Mouse (Mus musculus) forebrain, embryonic 11.5 days (tissue): ENCODE data around the gene Utf1. TPM values are rescaled to one million over a fixed set of nuclear protein-coding genes. Genes with fewer than 3 reads are reported as not detected.

ENCODE experiments used
- microRNA counts: library from miRNA; unstranded; fragments of <30 nt; microRNA quantifications from one replicate; lab custom pipeline; 2015
- microRNA-seq: library from miRNA; unstranded; fragments of <30 nt; microRNA quantifications from one replicate; pipeline ENCODE4, GENCODE M21; 2016; ENCODE audit not compliant: insufficient number of aligned reads
- polyA plus RNA-seq: library from polyadenylated mRNA; unstranded; fragments of >200 nt; fragmentation: Nextera tagmentation; extraction: Ambion mirVana; gene quantifications from 2 replicates; pipeline ENCODE4 v1.2.1, GENCODE M21; 2014

Utf1 gene
- polyA plus RNA-seq, 1 experiment from 2014 or later, result not detected

MicroRNAs within 50 kb of the gene (microRNA counts, 519-probe panel; counts per million panel counts)
- 31.2 counts per million for microRNA mmu-miR-202-3p (lab: Ali Mortazavi, UCI)
- 31.2 counts per million for microRNA mmu-miR-202-5p (lab: Ali Mortazavi, UCI)

Small RNA genes lying within 50 kb of the gene (microRNA-seq; reads per million reads assigned to microRNA genes)
- gene Mir202 (not detected), gene Mir7062 (not detected), gene mmu-mir-7686 (not detected)

Other genes starting within 250 kb of the Utf1 start
- gene Adgra1, start 109.6 kb upstream of the Utf1 start, polyA plus RNA-seq, result 4.4 and 8.0 TPM in 2 replicates
- 0.44 and 0.59 TPM in 2 replicates for gene Kndc1, start 49.1 kb upstream of the Utf1 start, polyA plus RNA-seq
- 0.35 and 0.77 TPM in 2 replicates for gene 6430531B16Rik, start 35.0 kb downstream of the Utf1 start, polyA plus RNA-seq
- 3.0 and 3.6 TPM in 2 replicates for gene Adam8, start 48.8 kb downstream of the Utf1 start, polyA plus RNA-seq
- 42.6 and 48.2 TPM in 2 replicates for gene Zfp511, start 92.6 kb downstream of the Utf1 start, polyA plus RNA-seq
- 75.6 and 78.0 TPM in 2 replicates for gene Tubgcp2, start 92.9 kb downstream of the Utf1 start, polyA plus RNA-seq
- 2.4 and 2.6 TPM in 2 replicates for gene Msx3, start 105.3 kb downstream of the Utf1 start, polyA plus RNA-seq
- gene Caly, start 138.8 kb downstream of the Utf1 start, polyA plus RNA-seq, result 7.2 and 7.9 TPM in 2 replicates
- gene Prap1, start 149.6 kb downstream of the Utf1 start, polyA plus RNA-seq, result not detected in 2 replicates
- 13.5 and 15.8 TPM in 2 replicates for gene Fuom, start 158.7 kb downstream of the Utf1 start, polyA plus RNA-seq
- 12.4 and 13.0 TPM in 2 replicates for gene Paox, start 172.0 kb downstream of the Utf1 start, polyA plus RNA-seq
- gene Echs1, start 172.7 kb downstream of the Utf1 start, polyA plus RNA-seq, result 143 and 147 TPM in 2 replicates
- 27.8 and 34.1 TPM in 2 replicates for gene Mtg1, start 193.8 kb downstream of the Utf1 start, polyA plus RNA-seq
- 0.68 and 0.71 TPM in 2 replicates for gene Sprn, start 211.1 kb downstream of the Utf1 start, polyA plus RNA-seq
- not detected in 2 replicates for gene Olfr522, start 221.0 kb downstream of the Utf1 start, polyA plus RNA-seq
- gene Olfr523, start 229.4 kb downstream of the Utf1 start, polyA plus RNA-seq, result not detected in 2 replicates